Mouse (Mus musculus) liver, embryonic 15.5 days (tissue): Measurements from ENCODE around the gene Slc38a6. TPM values are rescaled to one million over a fixed set of nuclear protein-coding genes. Genes with fewer than 3 reads are reported as not detected.

Experiments
- ATAC-seq: fragments of 200-750 bp; cut with Nextera tagmentation; 2 replicates; pipeline ENCODE4 v1.8.0; 2017; ENCODE audit warnings: moderate number of reproducible peaks, mild to moderate bottlenecking, moderate library complexity; ENCODE audit not compliant: insufficient read depth
- H3K27ac ChIP-seq: fragments of 300-500 bp; sonication (generic); replicated peaks from 2 replicates; pipeline ENCODE4 v1.5.1; 2015; ENCODE audit warnings: mild to moderate bottlenecking, inconsistent platforms
- H3K27me3 ChIP-seq: fragments of 300-500 bp; sonication (generic); 2 replicates; pipeline ENCODE4 v1.6.1; 2015; ENCODE audit warnings: mild to moderate bottlenecking, inconsistent platforms
- H3K36me3 ChIP-seq: fragments of 300-500 bp; sonication (generic); replicated peaks from 2 replicates; pipeline ENCODE4 v1.6.1; 2015; ENCODE audit warnings: moderate library complexity, mild to moderate bottlenecking, inconsistent platforms
- H3K4me1 ChIP-seq: fragments of 300-500 bp; sonication (generic); replicated peaks from 2 replicates; pipeline ENCODE4 v1.6.1; 2015; ENCODE audit warnings: inconsistent platforms
- H3K4me2 ChIP-seq: fragments of 300-500 bp; sonication (generic); 2 replicates; pipeline ENCODE4 v1.6.1; 2015; ENCODE audit warnings: moderate library complexity, mild to moderate bottlenecking, inconsistent platforms
- H3K4me3 ChIP-seq: fragments of 300-500 bp; sonication (generic); replicated peaks from 2 replicates; pipeline ENCODE4 v1.5.1; 2015; ENCODE audit warnings: mild to moderate bottlenecking, inconsistent platforms
- H3K9ac ChIP-seq: fragments of 300-500 bp; sonication (generic); 2 replicates; pipeline ENCODE4 v1.6.1; 2015; ENCODE audit warnings: moderate library complexity, mild to moderate bottlenecking, inconsistent platforms
- H3K9me3 ChIP-seq: fragments of 300-500 bp; sonication (generic); replicated peaks from 2 replicates; pipeline ENCODE4 v1.6.1; 2016; ENCODE audit warnings: inconsistent platforms
- WGBS: fragments of 180-500 bp; shearing (Covaris S2); methylation state at CpG from one replicate; pipeline ENCODE4 v1.1.7; 2015; ENCODE audit warnings: mixed read lengths; ENCODE audit not compliant: insufficient replicate concordance; 5-methylcytosine and 5-hydroxymethylcytosine counted together
- polyA plus RNA-seq: library from polyadenylated mRNA; unstranded; fragments of >200 nt; fragmentation: Nextera tagmentation; extraction: Ambion mirVana; gene quantifications from 2 replicates; pipeline ENCODE4 v1.2.1, GENCODE M21; 2015

Gene Slc38a6
- polyA plus RNA-seq, 1 experiment from 2014 or later: 1.0 TPM

- ATAC-seq: no peak
- Histone ChIP-seq H3K9me3 (no peaks in the 10 kb centered on the region), H3K4me1 (no peaks in the 10 kb centered on the region; the same call in 1 of the 2 replicates), H3K27ac (no peak overlapping the region), H3K36me3 (no peaks in the 10 kb centered on the region), H3K4me3 (no peak overlapping the region), H3K27me3 (no peaks in the 10 kb centered on the region), H3K9ac (no peak overlapping the region), H3K4me2 (no peak overlapping the region)
- WGBS: 68% methylated on average over 8 of the region's 8 CpGs
These were observed 37.6 kb downstream of the Slc38a6 start for GRCm38 (mm10) chr12:73324180-73324586.

- no peak overlapping the region for H3K4me3 ChIP-seq
- WGBS: 48% methylated on average over 1 of the region's 1 CpGs
- H3K27me3 ChIP-seq: no peaks in the 10 kb centered on the region
- H3K9me3 ChIP-seq: no peaks in the 10 kb centered on the region
- no peak overlapping the region for H3K27ac ChIP-seq
- no peak overlapping the region for H3K9ac ChIP-seq
- no peak overlapping the region for H3K4me2 ChIP-seq
- no peaks in the 10 kb centered on the region; the same call in 1 of the 2 replicates for H3K4me1 ChIP-seq
- ATAC-seq: no peak
- no peaks in the 10 kb centered on the region for H3K36me3 ChIP-seq
These were observed 38.2 kb downstream of the Slc38a6 start for GRCm38 (mm10) chr12:73324742-73325141.

DNA sequence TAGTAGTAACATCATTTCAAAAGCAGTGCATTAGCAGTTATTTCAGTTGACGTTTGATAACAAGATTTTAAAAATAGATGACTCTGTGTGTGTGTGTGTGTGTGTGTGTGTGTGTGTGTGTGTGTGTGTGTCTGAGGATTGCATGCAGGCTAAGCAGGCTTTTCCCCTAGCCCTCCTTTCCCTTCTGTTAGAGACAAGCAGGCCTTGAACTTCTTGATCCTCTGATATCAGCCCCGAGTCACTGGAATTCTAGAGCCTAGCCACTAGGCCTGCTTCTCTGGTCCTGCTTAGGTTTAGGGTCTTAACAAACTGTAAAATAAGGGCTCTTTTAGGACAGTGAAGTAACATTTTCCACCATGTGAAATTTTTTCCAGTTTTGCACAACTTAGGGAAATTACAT is 38.6 kb downstream of the Slc38a6 start:
- H3K4me3 ChIP-seq: no peak overlapping the region
- H3K4me2 ChIP-seq: no peak overlapping the region
- H3K4me1 ChIP-seq: no peaks in the 10 kb centered on the region; the same call in 1 of the 2 replicates
- H3K27ac ChIP-seq: no peak overlapping the region
- no peak overlapping the region for H3K9ac ChIP-seq
- ATAC-seq: no peak
- WGBS: 18% methylated on average over 2 of the region's 2 CpGs
- no peaks in the 10 kb centered on the region for H3K36me3 ChIP-seq
- H3K27me3 ChIP-seq: no peaks in the 10 kb centered on the region
- no peaks in the 10 kb centered on the region for H3K9me3 ChIP-seq

GRCm38 (mm10) chr12:73325617-73326016 is 39.0 kb downstream of the Slc38a6 start:
- no peaks in the 10 kb centered on the region; the same call in 1 of the 2 replicates for H3K4me1 ChIP-seq
- H3K4me3 ChIP-seq: no peak overlapping the region
- H3K4me2 ChIP-seq: no peak overlapping the region
- no peaks in the 10 kb centered on the region for H3K9me3 ChIP-seq
- H3K27me3 ChIP-seq: no peaks in the 10 kb centered on the region
- H3K9ac ChIP-seq: no peak overlapping the region
- ATAC-seq: no peak
- WGBS: 19% methylated on average over 4 of the region's 4 CpGs
- no peaks in the 10 kb centered on the region for H3K36me3 ChIP-seq
- no peak overlapping the region for H3K27ac ChIP-seq

DNA sequence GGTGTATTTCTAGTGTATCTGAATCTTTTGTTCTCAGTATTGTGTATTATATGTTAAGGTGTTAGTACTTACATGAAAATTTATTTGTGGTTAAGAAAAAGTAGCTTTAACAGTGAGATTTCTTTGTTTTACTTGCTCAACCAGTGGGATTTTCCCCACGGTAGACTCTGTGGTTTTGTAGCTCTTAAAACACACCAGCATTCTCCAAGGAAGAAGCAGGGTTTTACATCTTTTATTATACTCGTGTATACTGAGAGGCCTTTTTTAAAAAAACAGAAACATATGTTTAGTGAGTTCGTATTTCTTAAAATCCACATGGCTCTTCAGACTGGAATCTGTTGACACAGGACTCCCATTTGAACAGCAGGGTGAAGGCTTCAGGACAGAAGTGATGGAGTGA is 40.8 kb downstream of the Slc38a6 start:
- H3K27me3 ChIP-seq: no peaks in the 10 kb centered on the region
- H3K4me1 ChIP-seq: no peaks in the 10 kb centered on the region; the same call in 1 of the 2 replicates
- H3K4me2 ChIP-seq: no peak overlapping the region
- 63% methylated on average over 3 of the region's 3 CpGs for WGBS
- H3K36me3 ChIP-seq: no peaks in the 10 kb centered on the region
- H3K27ac ChIP-seq: no peak overlapping the region
- no peak overlapping the region for H3K9ac ChIP-seq
- H3K4me3 ChIP-seq: no peak overlapping the region
- ATAC-seq: no peak
- H3K9me3 ChIP-seq: no peaks in the 10 kb centered on the region

- ATAC-seq: no peak
- Histone ChIP-seq H3K36me3 (no peaks in the 10 kb centered on the region), H3K4me2 (no peak overlapping the region), H3K4me3 (no peak overlapping the region), H3K27ac (no peak overlapping the region), H3K9ac (no peak overlapping the region), H3K27me3 (no peaks in the 10 kb centered on the region), H3K4me1 (no peaks in the 10 kb centered on the region; the same call in 1 of the 2 replicates), H3K9me3 (no peaks in the 10 kb centered on the region)
- 50% methylated on average over 4 of the region's 4 CpGs for WGBS
These were observed 42.0 kb downstream of the Slc38a6 start for GRCm38 (mm10) chr12:73328448-73329167.

DNA sequence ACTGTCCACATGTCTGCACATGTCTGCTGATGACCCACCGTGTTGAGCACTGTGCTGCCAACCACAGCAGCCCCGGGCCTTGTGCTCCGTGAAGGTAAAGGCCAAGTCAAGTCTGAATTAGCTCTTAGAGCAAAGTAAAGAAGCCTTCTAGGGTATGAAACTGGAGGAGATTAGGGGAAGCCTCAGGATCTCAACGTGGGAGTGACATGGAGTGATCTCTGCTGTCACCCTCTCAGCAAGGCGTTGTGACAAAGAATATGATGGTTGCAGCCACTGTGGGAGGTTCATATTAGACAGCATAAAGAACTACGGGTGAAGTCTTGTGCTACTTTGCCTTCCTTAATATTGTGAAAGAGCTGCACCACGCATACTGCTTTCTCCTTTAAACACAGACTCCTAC is 43.7 kb downstream of the Slc38a6 start:
- Histone ChIP-seq H3K4me2 (no peak overlapping the region), H3K36me3 (no peaks in the 10 kb centered on the region), H3K4me3 (no peak overlapping the region), H3K9me3 (no peaks in the 10 kb centered on the region), H3K27me3 (no peaks in the 10 kb centered on the region), H3K9ac (no peak overlapping the region), H3K4me1 (no peaks in the 10 kb centered on the region; the same call in 1 of the 2 replicates), H3K27ac (no peak overlapping the region)
- 70% methylated on average over 7 of the region's 7 CpGs for WGBS
- no peak for ATAC-seq

DNA sequence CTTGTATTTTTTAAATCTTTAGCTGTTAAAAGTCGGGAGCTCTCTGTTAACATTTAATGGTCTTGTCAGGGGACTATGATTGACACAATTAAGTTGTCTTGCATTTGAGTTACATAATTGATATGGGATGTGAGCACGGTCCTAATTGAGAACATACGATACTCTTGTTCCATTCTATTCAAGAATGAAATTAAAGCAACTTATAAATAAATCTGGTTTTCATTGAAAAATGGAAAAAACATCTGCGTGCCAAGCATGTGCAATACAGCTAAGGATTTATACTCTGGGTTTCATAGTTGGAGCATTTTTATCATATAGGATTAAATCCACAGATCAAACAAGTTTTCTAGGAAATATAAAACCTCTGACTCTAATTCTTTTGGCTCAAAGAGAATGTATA is 46.1 kb downstream of the Slc38a6 start:
- no peak overlapping the region for H3K4me2 ChIP-seq
- no peaks in the 10 kb centered on the region for H3K9me3 ChIP-seq
- no peaks in the 10 kb centered on the region for H3K4me1 ChIP-seq
- 64% methylated on average over 4 of the region's 4 CpGs for WGBS
- H3K9ac ChIP-seq: no peak overlapping the region
- H3K4me3 ChIP-seq: no peak overlapping the region
- no peaks in the 10 kb centered on the region for H3K36me3 ChIP-seq
- H3K27ac ChIP-seq: no peak overlapping the region
- no peak for ATAC-seq
- H3K27me3 ChIP-seq: no peaks in the 10 kb centered on the region

DNA sequence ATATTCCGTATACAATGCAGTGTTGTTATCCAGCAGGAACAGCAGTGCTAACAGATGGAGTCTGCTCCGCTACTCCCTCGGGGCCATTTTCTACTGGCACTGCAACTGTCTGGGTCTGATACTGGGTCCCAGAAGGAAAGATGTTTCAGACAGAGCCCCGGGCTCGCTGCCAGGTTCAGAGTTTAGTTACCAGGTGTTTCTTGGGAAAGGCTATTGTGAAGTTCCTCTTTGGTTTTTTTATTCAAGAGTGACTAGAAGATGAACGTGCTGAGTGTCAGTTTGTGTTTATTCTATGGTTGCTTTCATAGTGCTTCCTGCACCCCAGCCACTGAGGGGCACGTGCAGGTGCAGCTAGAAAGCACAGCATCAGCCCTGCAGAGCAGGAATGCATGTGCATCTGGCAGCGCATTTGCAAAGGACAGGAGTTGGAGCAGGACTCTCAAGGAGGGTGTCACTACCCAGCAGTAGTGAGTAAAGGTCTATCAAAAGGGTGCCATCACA is 47.5 kb downstream of the Slc38a6 start:
- H3K27ac ChIP-seq: no peak overlapping the region
- no peaks in the 10 kb centered on the region for H3K27me3 ChIP-seq
- H3K9ac ChIP-seq: no peak overlapping the region
- no peak overlapping the region for H3K4me3 ChIP-seq
- 59% methylated on average over 8 of the region's 8 CpGs for WGBS
- no peaks in the 10 kb centered on the region for H3K36me3 ChIP-seq
- no peaks in the 10 kb centered on the region for H3K9me3 ChIP-seq
- ATAC-seq: no peak
- no peaks in the 10 kb centered on the region for H3K4me1 ChIP-seq
- no peak overlapping the region for H3K4me2 ChIP-seq

- Histone ChIP-seq H3K4me1 (no peaks in the 10 kb centered on the region; the same call in 1 of the 2 replicates), H3K9me3 (no peaks in the 10 kb centered on the region), H3K27ac (no peak overlapping the region), H3K27me3 (no peaks in the 10 kb centered on the region), H3K4me2 (no peak overlapping the region), H3K4me3 (no peak overlapping the region), H3K9ac (no peak overlapping the region), H3K36me3 (no peaks in the 10 kb centered on the region)
- no peak for ATAC-seq
- WGBS: 35% methylated on average over 7 of the region's 7 CpGs
These were observed 50.5 kb downstream of the Slc38a6 start for GRCm38 (mm10) chr12:73337127-73337526.

DNA sequence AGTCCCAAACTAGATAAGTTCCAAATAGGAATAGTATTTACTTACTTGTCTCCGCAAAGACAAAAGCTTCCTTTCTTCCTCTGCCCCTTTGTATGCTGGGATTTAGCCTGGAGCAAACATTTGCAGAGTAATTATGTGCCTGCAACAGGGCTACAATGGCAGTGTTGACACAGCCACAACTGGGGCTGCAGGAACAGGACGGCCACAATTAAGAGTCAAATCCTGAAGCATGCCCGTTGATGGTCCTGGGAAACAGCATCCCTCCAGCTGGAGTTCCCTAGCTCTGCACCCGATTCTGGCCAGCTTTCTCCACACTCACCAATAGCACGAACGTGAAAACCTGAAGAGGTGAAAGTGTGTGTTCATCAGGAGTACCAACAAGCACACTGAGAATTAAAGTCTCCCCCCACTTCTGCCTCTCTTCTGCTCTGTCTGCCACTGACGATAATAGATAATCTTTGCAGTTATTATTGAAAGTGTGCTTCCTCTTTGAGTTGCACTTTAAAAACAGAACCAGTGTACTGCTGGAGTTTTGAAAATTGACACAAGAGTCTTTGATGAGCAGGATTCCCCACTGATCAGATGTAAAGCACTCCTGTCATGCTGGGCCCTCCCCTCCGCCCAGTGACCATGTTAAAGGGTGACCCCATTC is 54.2 kb downstream of the Slc38a6 start:
- Histone ChIP-seq H3K4me1 (no peaks in the 10 kb centered on the region; the same call in 1 of the 2 replicates), H3K36me3 (no peaks in the 10 kb centered on the region), H3K27ac (no peak overlapping the region), H3K9ac (no peak overlapping the region), H3K4me3 (no peak overlapping the region), H3K9me3 (no peaks in the 10 kb centered on the region), H3K27me3 (no peaks in the 10 kb centered on the region), H3K4me2 (no peak overlapping the region)
- WGBS: 26% methylated on average over 8 of the region's 8 CpGs
- no peak for ATAC-seq
